Mouse (Mus musculus) adrenal gland, postnatal 4 days (tissue): ENCODE results near the gene Oat. TPM values are rescaled to one million over a fixed set of nuclear protein-coding genes. Genes with fewer than 3 reads are reported as not detected.
A peak's percentile ranks its signal among the peaks of the same experiment; 100 is the strongest.

Source experiments
- DNase-seq, 2 experiments: peaks; one replicate each; pipeline ENCODE4 v3.0.0; 2021 to 2022; ENCODE audit warnings: low spot score in 2 of 2, mixed read lengths in 2 of 2
- total RNA-seq, 2 experiments: library from RNA; stranded (reverse); gene quantifications; 2 replicates each; pipeline ENCODE4 v1.2.3; 2021

Gene Oat
- total RNA-seq, 2 experiments from 2014 or later: 86.9 to 88.4 TPM

DNA sequence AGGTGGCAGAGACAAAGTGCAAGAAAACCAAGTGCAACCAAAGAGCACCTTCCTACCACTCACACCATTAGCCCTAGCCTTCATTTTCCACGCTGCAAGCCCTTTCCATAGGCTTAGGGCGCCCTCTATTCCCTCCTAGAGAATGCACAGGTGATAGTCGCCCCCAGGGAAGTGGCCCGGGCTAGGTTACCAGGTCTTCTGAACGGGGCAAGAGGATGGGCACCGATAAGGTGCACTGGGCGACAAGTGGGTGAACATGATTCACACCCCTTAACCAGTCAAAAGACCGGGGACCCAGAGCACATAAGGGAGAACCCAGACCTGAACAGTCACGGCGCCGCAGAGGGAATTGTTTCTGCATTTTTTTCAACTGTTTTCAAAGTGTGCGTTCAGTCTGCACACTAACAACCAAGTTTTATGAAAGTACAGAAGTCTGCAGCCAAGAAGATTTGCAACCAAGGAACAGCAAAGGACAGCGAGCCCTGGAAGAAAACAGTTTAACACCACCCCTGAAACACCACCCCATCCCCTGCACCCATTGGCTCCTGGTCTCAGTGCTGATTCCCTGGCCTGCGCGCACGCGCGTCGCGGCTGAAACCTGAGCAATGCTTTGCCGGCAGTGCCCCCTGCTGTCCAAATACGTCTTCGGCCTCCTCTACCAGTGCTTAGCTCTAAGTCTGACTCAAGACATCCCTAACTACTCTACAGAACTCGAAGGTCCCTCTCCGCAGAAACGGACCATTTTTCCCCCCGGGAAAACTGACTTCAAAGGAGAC is 24.7 kb downstream of the Oat start:
- DNase-seq: peak; percentile 93 to 95

DNA sequence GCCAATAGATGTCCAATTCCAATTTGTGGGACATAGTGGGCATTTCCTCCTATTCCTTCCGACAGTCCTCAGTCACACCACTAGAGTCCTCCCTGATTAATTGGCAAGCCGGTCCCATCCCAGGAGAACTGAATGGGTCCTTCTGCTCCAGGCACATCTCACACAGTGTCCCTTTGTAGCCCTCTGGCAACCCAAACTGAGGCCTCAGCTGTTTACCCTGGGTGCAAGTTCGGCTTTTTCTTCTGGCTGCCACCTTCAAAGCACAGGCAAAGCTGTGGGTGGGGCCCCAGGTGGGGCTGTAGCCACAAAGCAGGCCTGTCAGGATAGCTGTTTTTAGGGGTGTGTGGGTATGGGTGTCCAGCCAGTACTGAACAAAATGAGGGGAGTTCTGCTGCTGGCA is 29.1 kb downstream of the Oat start:
- DNase-seq: no peak

DNA sequence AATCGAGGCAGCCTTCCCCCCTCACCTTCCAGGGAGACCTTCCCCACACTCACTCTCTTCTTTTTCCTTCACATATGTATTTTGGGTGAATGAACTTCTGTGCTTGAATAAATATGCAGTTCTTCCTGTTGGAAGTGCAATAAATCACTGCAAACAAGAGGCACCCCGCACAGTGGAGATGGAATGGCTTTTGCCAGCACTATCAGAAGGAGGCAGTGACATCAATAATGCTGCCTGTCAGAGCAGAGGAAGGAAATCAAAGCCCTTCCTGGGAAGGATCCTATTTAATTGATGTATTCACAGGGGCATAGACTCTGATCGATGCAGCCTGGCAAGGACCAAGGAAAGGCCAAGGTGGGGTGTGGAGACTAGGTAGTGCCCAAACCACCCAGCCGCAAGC is 33.8 kb downstream of the Oat start:
- DNase-seq: no peak

DNA sequence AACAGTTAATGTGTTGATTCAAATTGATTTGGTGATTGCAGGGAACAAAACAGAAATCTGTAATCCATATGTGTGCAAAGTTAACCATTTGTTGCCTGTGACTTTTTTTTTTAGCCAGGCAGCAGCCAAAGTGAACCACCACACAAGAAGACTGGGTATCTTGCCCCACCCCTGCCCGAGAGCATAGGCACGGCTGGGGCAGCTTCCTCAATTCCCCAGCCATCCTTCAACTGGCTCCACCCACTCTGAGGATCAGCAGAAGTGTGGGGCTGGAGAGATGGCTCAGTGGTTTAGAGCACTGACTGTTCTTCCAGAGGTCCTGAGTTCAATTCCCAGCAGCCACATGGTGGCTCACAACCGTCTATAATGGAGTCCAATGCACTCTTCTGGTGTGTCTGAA is 34.6 kb downstream of the Oat start:
- DNase-seq: no peak

DNA sequence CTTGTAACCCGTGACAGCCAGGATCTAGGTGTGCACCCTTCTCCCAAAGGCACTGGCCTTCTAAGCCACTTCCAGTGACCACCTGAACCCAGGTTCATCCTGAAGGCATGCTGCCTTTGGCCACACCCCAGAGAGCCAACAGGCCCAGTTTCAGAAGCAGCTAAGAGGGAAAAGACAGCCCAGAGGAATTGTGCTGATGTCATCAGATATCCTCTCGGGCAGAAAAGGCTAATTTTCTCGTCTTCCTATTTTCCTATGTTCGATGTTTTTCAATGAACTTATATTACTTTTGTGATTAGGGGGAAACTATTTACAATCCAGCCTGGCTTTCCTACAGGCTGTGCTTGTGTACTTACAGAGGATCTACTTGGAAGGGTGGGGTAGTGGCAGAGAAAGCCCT is 35.6 kb downstream of the Oat start:
- no peak for DNase-seq

DNA sequence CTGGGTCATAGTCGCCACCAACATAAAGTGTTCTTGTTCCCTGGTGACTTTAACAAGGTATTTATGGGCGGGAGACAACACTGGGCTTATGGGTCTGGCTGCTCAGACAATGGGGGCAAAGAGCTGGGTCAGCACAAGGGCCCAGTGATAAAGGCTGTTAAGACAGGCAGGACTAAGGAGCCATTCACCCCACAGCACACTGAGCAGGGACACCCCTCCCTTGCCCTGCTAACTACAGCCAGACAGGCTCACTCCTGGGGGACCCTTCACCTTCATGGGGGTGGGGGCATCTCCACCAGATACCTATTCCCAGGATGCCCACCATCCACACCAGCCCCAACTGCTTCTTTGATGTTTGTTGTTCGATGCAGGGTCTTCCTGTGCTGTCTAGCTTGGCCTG is 47.0 kb downstream of the Oat start:
- no peak for DNase-seq

DNA sequence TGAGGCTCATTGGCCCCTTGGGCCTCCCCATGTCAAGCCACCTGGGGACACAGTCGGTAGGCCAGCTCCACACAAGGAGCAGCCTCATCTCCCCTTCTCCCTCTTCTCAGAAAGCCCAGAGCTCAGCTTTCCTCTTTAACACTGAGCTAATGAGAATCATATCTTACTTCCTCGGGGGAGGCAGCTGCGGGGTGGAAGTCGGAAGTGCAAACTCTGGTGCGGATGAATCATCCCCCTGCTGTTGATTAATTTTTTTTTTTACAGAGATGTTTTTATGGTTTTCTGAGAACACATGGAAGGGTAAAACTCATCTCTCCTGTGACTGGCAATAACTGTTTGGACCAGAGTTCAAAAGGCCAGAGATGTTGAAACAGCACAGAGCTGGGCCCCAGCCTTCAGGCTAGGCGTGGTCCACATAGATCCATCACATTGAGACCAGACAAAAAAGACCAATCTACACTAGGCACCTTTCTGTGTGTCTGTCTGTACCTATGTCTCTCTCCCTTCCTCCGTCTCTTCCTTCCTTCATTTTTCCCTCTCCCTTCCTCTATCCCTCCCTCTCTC is 62.7 kb downstream of the Oat start:
- no peak for DNase-seq

DNA sequence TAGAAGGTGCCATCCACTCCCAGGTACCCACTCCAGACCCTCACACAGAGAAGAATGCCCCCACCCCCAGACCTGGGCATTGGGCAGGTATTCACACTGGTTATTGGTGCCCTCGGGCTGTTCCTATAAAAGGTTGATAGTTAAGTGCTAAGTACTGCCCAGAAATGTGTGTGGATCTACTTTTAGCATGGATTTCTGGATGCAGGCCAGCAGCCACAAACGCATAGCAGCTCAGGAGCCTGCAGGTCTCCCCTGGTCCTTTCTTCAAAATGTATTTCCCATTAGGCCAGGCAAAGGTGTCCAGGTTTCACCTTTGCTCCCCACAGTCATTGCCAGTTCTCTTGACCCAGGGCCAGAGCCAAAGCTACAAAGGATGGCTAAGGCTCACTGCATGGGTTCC is 67.1 kb downstream of the Oat start:
- DNase-seq: no peak

Other genes with a start within 250 kb of the Oat start
- gene Nkx1-2, start 23.2 kb upstream of the Oat start, total RNA-seq: not detected
- gene Lhpp, start 34.2 kb upstream of the Oat start, total RNA-seq: 10 to 100 TPM; 18.7 to 18.9 TPM
- gene Fam53b, start 237.5 kb upstream of the Oat start, total RNA-seq: 10 to 100 TPM; 69.7 to 74.4 TPM